Mouse (Mus musculus): ENCODE results near the gene Smyd3. TPM values are rescaled to one million over a fixed set of nuclear protein-coding genes. Genes with fewer than 3 reads are reported as not detected.
A peak's percentile ranks its signal among the peaks of the same experiment; 100 is the strongest.

Gene Smyd3
- polyA plus RNA-seq, 1 experiment from 2014 or later = 13.7 TPM

DNA sequence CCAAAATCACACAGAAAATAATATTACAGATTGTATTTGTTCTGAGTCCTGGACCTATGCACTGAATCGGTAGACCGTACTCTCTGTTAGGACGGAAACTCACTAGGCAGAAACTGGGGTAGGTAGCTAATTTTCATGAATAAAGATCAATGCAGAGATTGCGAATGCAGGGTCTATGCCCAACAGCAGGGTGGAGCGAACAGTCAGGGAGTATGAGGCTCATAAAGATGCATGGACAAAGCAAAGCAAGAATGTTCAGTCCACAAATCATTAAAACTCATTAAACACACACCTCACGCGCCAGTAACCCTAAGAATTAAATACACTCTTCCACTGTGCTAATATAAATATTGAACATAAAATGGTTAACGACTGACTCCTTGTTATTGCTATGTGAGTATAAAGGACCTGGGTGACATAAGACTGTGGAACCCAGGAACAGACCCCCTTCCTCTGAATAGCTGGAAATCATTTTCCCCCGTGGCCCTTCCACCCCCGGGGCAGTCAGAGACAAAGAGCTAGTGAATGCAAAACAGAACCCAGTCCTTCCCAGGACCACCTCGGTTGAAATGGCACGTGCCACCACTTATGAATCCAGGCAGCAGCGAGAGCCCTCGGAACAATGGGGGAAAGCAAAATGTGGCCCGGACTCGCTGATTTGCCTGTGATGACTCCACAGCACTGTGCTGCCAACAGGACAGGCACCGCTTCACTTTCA is 71.6 kb downstream of the Smyd3 start:
- peak; percentile 84 for ATAC-seq
- no peak overlapping the region for H3K27ac ChIP-seq
- peaks cover 13% of the 10 kb centered on the region for H3K4me1 ChIP-seq
- H3K4me2 ChIP-seq = peak overlapping the region; percentile 34
- H3K9ac ChIP-seq = no peak overlapping the region
- H3K4me3 ChIP-seq = no peak overlapping the region
- no peaks in the 10 kb centered on the region for H3K9me3 ChIP-seq (replicated peaks)
- H3K27me3 ChIP-seq = peaks cover 58% of the 10 kb centered on the region
- no peaks in the 10 kb centered on the region for H3K36me3 ChIP-seq (ENCODE audit: poor library complexity, severe bottlenecking)
- WGBS = 12% methylated on average over 17 of the region's 17 CpGs

DNA sequence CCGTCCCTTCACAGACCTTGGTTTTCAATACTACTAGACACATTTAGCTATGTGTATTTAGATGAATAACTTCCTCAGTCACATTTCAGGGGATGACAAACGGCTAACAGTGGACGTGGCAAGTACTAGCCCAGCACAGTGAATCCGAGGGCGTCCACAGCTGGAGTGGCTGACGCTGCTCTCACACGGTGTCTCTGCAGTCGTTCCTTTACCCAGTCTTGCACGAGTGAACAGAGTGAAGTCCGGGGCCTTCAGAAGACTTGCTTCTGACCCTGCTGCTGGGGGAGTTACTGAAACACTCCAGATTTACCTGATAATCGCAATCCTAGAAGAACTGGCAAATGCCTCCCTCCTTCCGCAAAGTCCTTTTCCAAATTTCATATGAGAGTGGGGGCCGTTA is 74.0 kb downstream of the Smyd3 start:
- peaks cover 20% of the 10 kb centered on the region for H3K4me1 ChIP-seq
- H3K9me3 ChIP-seq (replicated peaks) = no peaks in the 10 kb centered on the region
- no peaks in the 10 kb centered on the region for H3K36me3 ChIP-seq (ENCODE audit: poor library complexity, severe bottlenecking)
- no peak overlapping the region for H3K27ac ChIP-seq
- H3K9ac ChIP-seq = no peak overlapping the region
- H3K27me3 ChIP-seq = peaks cover 42% of the 10 kb centered on the region
- no peak overlapping the region for H3K4me3 ChIP-seq
- 90% methylated on average over 13 of the region's 13 CpGs for WGBS
- H3K4me2 ChIP-seq = no peak overlapping the region
- ATAC-seq = no peak

DNA sequence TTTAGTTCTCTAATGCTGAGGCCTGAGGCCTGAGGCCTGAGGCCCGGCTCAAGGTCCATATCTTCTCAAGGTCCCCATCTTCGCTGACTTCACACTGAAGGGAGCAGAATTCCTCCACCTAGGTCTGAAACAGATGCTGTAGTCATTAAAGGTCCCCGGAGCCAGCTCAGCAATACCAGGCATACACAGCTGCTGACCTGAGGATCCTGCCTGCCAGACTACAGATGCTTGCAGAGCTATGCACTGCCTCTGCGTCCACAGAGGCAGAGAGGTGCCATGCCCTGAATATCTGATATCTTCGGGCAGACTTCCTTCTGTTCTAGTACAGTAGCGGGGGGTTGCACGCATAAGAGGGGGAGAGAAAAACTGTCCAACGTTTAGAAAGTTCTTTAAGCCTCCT is 74.4 kb downstream of the Smyd3 start:
- Histone ChIP-seq H3K9ac (no peak overlapping the region), H3K4me3 (no peak overlapping the region), H3K27me3 (peaks cover 38% of the 10 kb centered on the region), H3K4me1 (peaks cover 20% of the 10 kb centered on the region), H3K27ac (no peak overlapping the region), H3K4me2 (no peak overlapping the region), H3K9me3 (replicated peaks) (no peaks in the 10 kb centered on the region), H3K36me3 (ENCODE audit: poor library complexity, severe bottlenecking) (no peaks in the 10 kb centered on the region)
- ATAC-seq = no peak
- WGBS = 83% methylated on average over 8 of the region's 8 CpGs

DNA sequence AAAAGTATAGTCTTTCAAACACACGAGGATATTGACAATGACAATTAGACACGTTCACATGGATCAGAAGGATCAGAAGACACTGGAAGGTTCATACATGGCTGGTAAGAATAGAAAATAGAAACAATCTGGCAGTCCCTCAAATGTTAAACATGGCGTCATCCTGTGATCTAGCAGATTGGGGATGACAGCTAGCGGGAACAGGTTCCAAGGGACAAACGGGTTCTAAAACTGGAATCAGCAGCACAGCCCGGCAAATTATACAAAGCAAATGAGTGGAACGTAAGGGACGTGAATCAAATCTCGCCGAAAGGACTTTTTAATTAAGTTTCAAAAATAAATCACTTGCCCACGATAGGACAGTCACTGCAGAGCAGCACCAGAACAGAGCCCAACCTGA is 81.2 kb downstream of the Smyd3 start:
- Histone ChIP-seq H3K9me3 (replicated peaks) (no peaks in the 10 kb centered on the region), H3K27ac (no peak overlapping the region), H3K4me2 (no peak overlapping the region), H3K36me3 (ENCODE audit: poor library complexity, severe bottlenecking) (no peaks in the 10 kb centered on the region), H3K27me3 (no peaks in the 10 kb centered on the region), H3K4me3 (no peak overlapping the region), H3K9ac (no peak overlapping the region), H3K4me1 (peaks cover 8% of the 10 kb centered on the region; the same call in 1 of the 2 replicates)
- ATAC-seq = no peak; the same call in 1 of the 2 replicates
- 91% methylated on average over 11 of the region's 11 CpGs for WGBS

DNA sequence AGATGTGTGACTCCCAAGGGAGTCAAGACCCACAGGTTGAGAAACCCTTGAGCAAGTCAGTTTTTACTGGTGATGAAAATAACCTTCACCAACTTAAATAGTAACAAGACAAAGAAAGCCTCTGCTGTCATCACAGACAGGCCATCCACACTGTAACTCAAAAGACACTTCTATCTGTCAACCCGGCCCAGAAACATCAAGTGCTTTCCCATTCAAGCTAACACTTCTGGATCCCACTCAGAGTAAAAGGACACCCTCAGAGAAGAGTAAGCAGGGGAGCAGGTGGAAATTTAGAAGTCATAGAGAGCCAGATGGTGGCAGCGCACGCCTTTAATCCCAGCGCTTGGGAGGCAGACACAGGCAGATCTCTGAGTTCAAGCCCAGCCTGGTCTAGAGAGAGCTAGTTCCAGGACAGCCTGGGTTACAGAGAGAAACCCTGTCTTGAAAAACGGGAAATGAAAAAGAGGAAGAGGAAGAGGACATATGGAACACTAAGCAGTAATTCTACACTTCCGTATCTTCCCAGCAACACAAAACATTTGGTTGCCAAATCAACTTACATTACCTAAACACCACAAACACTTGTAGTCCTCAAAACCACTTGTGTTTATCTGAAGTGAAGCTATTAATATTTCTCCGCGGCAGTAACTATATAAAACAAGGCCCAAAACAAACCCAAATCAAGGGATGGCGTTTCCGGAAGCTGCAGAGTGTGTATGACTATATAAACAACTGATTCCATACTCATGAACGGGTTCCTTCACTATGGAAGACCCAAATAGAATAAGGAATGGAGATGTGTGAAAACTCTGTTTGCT is 83.2 kb downstream of the Smyd3 start:
- WGBS = 92% methylated on average over 11 of the region's 11 CpGs
- Histone ChIP-seq H3K27ac (no peak overlapping the region), H3K27me3 (no peaks in the 10 kb centered on the region), H3K4me3 (no peak overlapping the region), H3K36me3 (ENCODE audit: poor library complexity, severe bottlenecking) (no peaks in the 10 kb centered on the region), H3K4me2 (no peak overlapping the region), H3K9me3 (replicated peaks) (no peaks in the 10 kb centered on the region), H3K4me1 (no peaks in the 10 kb centered on the region), H3K9ac (no peak overlapping the region)
- ATAC-seq = no peak

DNA sequence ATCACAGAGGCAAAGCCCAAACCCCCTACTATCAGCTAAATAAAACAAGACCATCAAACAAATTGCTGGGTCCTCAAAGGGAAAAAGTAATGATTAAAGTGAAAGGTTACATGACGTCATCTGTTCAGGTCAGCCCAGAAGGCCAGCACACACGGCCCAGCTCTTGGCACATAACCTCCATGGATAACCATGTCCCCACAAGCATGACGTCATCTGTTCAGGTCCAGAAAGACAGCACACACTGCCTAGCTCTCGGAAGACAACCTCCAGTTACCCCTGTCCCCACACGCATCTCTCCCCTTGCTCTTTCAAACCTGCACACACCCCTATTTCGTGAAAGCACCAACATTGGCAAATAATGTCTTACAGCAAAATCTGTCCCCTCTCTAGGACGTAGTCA is 84.0 kb downstream of the Smyd3 start:
- Histone ChIP-seq H3K4me1 (no peaks in the 10 kb centered on the region), H3K4me3 (no peak overlapping the region), H3K9me3 (replicated peaks) (no peaks in the 10 kb centered on the region), H3K4me2 (no peak overlapping the region), H3K27me3 (no peaks in the 10 kb centered on the region), H3K36me3 (ENCODE audit: poor library complexity, severe bottlenecking) (no peaks in the 10 kb centered on the region), H3K27ac (no peak overlapping the region), H3K9ac (no peak overlapping the region)
- WGBS = 88% methylated on average over 7 of the region's 7 CpGs
- ATAC-seq = no peak

DNA sequence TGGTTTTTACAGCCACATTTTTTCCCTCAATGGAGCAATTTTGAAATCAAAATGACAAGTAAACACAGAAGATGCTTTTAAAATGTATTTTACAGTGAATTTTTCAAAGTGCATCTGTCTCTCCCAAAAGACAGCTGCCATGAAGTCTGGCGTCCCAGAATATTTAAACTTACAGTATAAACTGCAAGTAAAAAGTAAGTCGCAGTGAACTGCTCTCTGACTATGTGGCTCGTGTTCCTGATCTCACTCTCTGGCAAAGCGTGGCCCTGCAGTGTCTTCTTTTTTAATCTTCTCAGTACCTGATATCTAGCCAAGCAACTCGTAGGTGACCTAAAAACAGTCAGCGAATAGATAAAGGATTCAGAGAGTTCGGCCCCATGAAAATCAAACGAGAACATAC is 84.5 kb downstream of the Smyd3 start:
- Histone ChIP-seq H3K9me3 (replicated peaks) (no peaks in the 10 kb centered on the region), H3K4me3 (no peak overlapping the region), H3K36me3 (ENCODE audit: poor library complexity, severe bottlenecking) (no peaks in the 10 kb centered on the region), H3K4me2 (no peak overlapping the region), H3K27me3 (no peaks in the 10 kb centered on the region), H3K27ac (no peak overlapping the region), H3K4me1 (no peaks in the 10 kb centered on the region), H3K9ac (no peak overlapping the region)
- WGBS = 91% methylated on average over 8 of the region's 8 CpGs
- no peak for ATAC-seq

DNA sequence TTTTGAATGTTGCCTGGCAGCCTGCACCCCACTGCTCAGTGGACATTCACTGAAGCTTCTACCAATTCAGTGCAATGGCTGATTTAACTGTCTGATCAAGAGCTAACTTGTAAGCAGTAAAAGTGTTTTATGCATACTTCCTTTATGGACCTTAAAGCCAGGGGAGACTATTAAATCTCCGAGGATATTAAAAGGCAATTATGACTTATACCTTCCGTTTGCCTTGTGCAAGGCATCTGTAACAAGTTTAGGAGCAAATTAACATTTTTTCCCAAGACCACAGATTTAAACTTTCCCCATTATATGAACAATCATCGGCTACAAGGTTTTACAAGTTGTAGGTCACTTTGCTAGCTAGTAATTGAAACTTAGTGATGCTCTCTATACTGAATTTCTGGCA is 87.8 kb downstream of the Smyd3 start:
- no peak overlapping the region for H3K4me2 ChIP-seq
- 81% methylated on average over 3 of the region's 3 CpGs for WGBS
- no peaks in the 10 kb centered on the region for H3K27me3 ChIP-seq
- no peak overlapping the region for H3K4me3 ChIP-seq
- ATAC-seq = no peak
- no peaks in the 10 kb centered on the region for H3K9me3 ChIP-seq (replicated peaks)
- H3K4me1 ChIP-seq = no peaks in the 10 kb centered on the region
- no peaks in the 10 kb centered on the region for H3K36me3 ChIP-seq (ENCODE audit: poor library complexity, severe bottlenecking)
- no peak overlapping the region for H3K9ac ChIP-seq
- H3K27ac ChIP-seq = no peak overlapping the region

DNA sequence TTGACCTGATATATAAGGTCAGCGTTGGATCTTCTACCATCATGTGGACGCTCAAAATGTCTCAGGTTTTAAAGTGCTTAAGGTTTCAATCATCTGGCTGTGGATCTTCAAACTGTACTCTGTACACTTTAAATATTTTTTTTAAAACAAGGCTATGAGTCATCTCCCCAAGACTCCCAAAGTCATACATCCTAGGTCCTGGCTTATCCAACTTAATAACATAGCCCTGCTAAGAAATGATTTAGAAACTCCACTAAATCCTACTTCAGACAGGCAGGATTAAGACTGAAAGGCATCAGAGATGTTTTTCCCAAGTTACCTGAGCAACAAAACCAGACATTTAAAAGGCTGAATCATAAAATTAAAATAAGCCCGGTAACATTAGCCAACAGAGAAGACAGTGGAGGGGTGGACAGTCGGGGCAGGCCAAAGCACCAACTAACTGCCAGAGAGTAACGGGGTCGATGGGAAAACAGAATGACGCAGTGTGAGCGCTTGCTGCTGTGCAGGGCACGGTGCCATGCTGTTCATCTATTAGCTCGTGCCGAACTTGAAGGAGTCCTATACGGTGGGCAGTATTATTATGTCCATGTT is 92.9 kb downstream of the Smyd3 start:
- Histone ChIP-seq H3K9me3 (replicated peaks) (no peaks in the 10 kb centered on the region), H3K4me2 (no peak overlapping the region), H3K27ac (no peak overlapping the region), H3K36me3 (ENCODE audit: poor library complexity, severe bottlenecking) (no peaks in the 10 kb centered on the region), H3K4me1 (no peaks in the 10 kb centered on the region), H3K4me3 (no peak overlapping the region), H3K9ac (no peak overlapping the region), H3K27me3 (no peaks in the 10 kb centered on the region)
- no peak for ATAC-seq
- WGBS = 89% methylated on average over 12 of the region's 12 CpGs

DNA sequence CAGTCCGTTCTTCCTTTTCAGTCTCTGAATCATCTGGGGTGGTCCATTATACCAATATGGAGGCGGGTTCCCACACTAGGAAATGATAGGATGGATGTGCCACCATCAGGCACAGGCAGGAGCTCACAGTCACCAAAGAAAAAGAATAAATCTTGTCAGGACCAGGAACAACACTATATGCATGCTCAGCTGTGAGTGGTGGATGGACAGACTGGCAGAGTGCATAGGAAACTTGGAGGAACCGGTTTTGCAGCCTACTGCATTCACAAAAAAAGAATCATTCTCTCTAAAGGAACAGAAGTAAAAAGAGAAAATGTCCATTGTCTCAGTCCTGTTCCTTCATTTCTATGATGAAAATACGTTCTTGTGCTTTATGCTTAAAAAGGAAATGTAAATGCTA is 98.8 kb downstream of the Smyd3 start:
- Histone ChIP-seq H3K27ac (no peak overlapping the region), H3K27me3 (no peaks in the 10 kb centered on the region), H3K36me3 (ENCODE audit: poor library complexity, severe bottlenecking) (no peaks in the 10 kb centered on the region), H3K9me3 (replicated peaks) (peaks cover 4% of the 10 kb centered on the region; the same call in 1 of the 2 replicates), H3K4me2 (no peak overlapping the region), H3K4me3 (no peak overlapping the region), H3K9ac (no peak overlapping the region), H3K4me1 (no peaks in the 10 kb centered on the region)
- 80% methylated on average over 4 of the region's 4 CpGs for WGBS
- ATAC-seq = no peak

DNA sequence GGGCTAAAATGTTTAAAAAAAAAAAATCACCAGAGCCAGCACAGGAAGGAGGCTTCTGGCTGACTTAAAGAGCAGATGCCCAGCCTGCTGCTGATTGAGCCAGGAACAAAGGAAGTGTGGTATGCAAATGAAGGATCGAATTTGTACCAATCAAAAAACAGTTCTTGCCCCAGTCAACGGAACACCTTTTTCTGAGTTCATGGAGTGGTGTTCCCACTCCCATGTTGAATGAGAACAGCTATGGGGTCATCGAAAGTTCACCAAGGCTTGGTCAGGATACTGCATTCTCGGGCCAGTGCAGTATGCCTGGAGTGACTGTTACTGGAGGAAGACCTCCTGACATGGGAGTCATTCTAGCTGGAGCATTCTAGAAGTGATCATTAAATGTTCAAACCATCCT is 109.8 kb downstream of the Smyd3 start:
- Histone ChIP-seq H3K27me3 (no peaks in the 10 kb centered on the region), H3K9me3 (replicated peaks) (no peaks in the 10 kb centered on the region), H3K36me3 (ENCODE audit: poor library complexity, severe bottlenecking) (no peaks in the 10 kb centered on the region), H3K9ac (no peak overlapping the region), H3K27ac (no peak overlapping the region), H3K4me3 (no peak overlapping the region), H3K4me2 (no peak overlapping the region), H3K4me1 (no peaks in the 10 kb centered on the region)
- 92% methylated on average over 4 of the region's 4 CpGs for WGBS
- no peak for ATAC-seq

DNA sequence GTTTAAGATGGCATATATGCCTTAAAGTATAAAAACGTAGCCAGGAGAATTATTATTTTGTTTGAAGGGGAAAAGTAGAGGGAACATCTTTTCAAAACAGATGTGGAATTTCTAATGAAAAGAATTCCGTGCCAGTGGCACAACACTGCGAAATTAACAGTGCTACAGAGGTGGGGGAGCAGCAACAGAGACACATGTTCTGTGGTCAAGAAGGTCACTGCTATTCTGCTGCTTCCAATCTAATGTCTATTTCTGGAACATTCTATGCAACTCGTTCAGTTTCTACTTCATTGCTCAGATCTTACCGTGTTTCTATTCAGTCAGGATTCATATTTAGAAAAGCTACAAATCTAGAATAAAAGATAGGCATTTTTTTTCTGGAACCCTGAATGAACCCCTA is 117.0 kb downstream of the Smyd3 start:
- ATAC-seq = no peak
- Histone ChIP-seq H3K4me3 (no peak overlapping the region), H3K4me1 (no peaks in the 10 kb centered on the region), H3K9ac (no peak overlapping the region), H3K27ac (no peak overlapping the region), H3K9me3 (replicated peaks) (no peaks in the 10 kb centered on the region), H3K4me2 (no peak overlapping the region), H3K27me3 (no peaks in the 10 kb centered on the region), H3K36me3 (ENCODE audit: poor library complexity, severe bottlenecking) (no peaks in the 10 kb centered on the region)
- WGBS = 81% methylated on average over 5 of the region's 5 CpGs

Measured in forebrain, embryonic 13.5 days (tissue).